Mouse (Mus musculus): ENCODE measurements around the gene March7. TPM values are rescaled to one million over a fixed set of nuclear protein-coding genes. Genes with fewer than 3 reads are reported as not detected.
A peak's percentile ranks its signal among the peaks of the same experiment; 100 is the strongest.

The March7 gene
- total and polyA plus RNA-seq, 3 experiments = 32.3 to 36.4 TPM; not detected in 1

DNA sequence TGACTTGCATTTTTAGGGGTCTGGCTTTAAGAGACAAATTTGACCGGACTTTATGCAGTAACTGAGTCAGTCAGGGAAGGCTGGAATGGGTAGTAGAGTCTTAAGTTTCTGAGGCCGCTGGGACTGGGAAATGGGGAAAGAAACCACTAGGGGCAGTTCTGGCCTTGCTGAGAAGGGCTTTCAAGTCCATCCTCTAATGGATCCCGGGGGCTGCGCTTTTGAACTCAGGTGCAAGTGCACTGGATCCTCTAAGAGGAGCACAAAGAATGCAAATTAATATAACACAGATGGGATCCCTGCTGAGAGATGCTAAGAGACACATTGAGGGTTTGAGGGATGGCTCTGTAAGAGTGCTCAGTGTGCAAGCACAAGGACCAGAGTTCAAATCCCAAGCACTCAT is 81.7 kb downstream of the March7 start:
- H3K27me3 ChIP-seq (ENCODE audit: control insufficient read depth in 1 of 2, insufficient read depth in 2 of 2, low read length in 2 of 2) = no peaks in the 10 kb centered on the region
- H3K4me1 ChIP-seq (ENCODE audit: control insufficient read depth in 1 of 2, insufficient read depth in 2 of 2, low read length in 2 of 2) = peaks cover 0 to 10% of the 10 kb centered on the region in 2 experiments; a peak in 2 of 4 replicates
- H3K36me3 ChIP-seq (ENCODE audit: control insufficient read depth in 1 of 2, insufficient read depth in 2 of 2, low read length in 2 of 2) = peaks cover 0 to 9% of the 10 kb centered on the region in 2 experiments; a peak in 2 of 4 replicates
- H3K9me3 ChIP-seq (replicated peaks; ENCODE audit: insufficient read depth, low read length) = no peaks in the 10 kb centered on the region
- DNase-seq (ENCODE audit: low read depth, low spot score) = no peak
- H3K27ac ChIP-seq (ENCODE audit: control insufficient read depth, low read depth, low read length) = no peak overlapping the region
- no peaks in the 10 kb centered on the region for H3K79me2 ChIP-seq (ENCODE audit: control insufficient read depth, insufficient read depth, low read length, poor library complexity)
- H3K9ac ChIP-seq (ENCODE audit: control insufficient read depth, low read depth, low read length, poor library complexity, severe bottlenecking) = no peak overlapping the region
- TF ChIP-seq POLR2AphosphoS5 (IDR thresholded peaks at IDR 0.05; ENCODE audit: borderline replicate concordance, low read depth, low read length) (no peak), MYB (IDR thresholded peaks at IDR 0.05; ENCODE audit: low read depth, low read length) (no peak), RAD21 (IDR thresholded peaks at IDR 0.05; ENCODE audit: low read depth, low read length) (no peak), SIN3A (IDR thresholded peaks at IDR 0.05; ENCODE audit: low read length) (no peak), USF2 (IDR thresholded peaks at IDR 0.05; ENCODE audit: borderline replicate concordance in 1 of 2, insufficient read depth in 1 of 2, low read depth in 1 of 2, low read length in 2 of 2) (no peak), ZMIZ1 (IDR thresholded peaks at IDR 0.05; ENCODE audit: low read depth, low read length) (no peak), ELF1 (IDR thresholded peaks at IDR 0.05; ENCODE audit: low read depth, low read length) (no peak), SMC3 (IDR thresholded peaks at IDR 0.05; ENCODE audit: low read depth, low read length) (no peak), HCFC1 (IDR thresholded peaks at IDR 0.05; ENCODE audit: low read depth, low read length) (no peak), MEF2A (IDR thresholded peaks at IDR 0.05; ENCODE audit: extremely low read depth, insufficient replicate concordance, low read depth, low read length, poor library complexity, severe bottlenecking) (no peak), GATA1 (IDR thresholded peaks at IDR 0.05; ENCODE audit: low read depth, low read length) (no peak), TCF12 (IDR thresholded peaks at IDR 0.05; ENCODE audit: low read depth, low read length) (no peak), MXI1 (IDR thresholded peaks at IDR 0.05; ENCODE audit: low read depth, low read length) (no peak), UBTF (IDR thresholded peaks at IDR 0.05; ENCODE audit: borderline replicate concordance, insufficient read depth, low read depth, low read length) (no peak), ETS1 (IDR thresholded peaks at IDR 0.05; ENCODE audit: low read depth, low read length) (no peak), POLR2A (IDR thresholded peaks at IDR 0.05; ENCODE audit: control insufficient read depth in 1 of 2, insufficient read depth in 1 of 2, low read depth in 1 of 2, low read length in 2 of 2, poor library complexity in 1 of 2) (no peak), CTCF (IDR thresholded peaks at IDR 0.05 in 2 of 3, conservative IDR thresholded peaks at IDR 0.05 in 1 of 3; ENCODE audit: control insufficient read depth in 1 of 3, insufficient read depth in 1 of 3, low read depth in 2 of 3, low read length in 3 of 3, poor library complexity in 1 of 3, severe bottlenecking in 1 of 3) (no peak), MYC (IDR thresholded peaks at IDR 0.05; ENCODE audit: low read depth, low read length) (no peak)
- H3K4me3 ChIP-seq (ENCODE audit: control insufficient read depth in 1 of 2, insufficient read depth in 1 of 2, low read depth in 2 of 2, low read length in 2 of 2) = no peak overlapping the region

DNA sequence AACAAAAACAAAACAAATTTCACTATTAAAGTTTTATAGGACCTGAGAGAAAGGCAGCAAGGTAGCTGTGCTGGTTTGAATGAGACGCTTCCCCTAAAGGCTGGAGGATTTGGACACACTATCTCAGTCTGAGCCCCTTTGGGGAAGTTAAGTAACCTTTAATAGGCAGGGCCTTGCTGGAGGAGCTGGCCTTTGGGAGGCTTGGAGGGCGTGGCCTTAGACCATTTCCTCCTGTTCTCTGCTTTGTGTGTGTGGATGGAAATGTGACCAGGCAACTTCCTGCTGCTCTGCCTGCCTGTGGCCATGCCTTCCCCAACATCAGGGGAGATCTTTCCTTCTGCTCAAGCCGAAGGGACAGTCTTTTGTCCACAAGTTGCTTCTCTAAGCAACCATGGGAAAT is 88.6 kb downstream of the March7 start:
- Histone ChIP-seq H3K36me3 (ENCODE audit: control insufficient read depth in 1 of 2, insufficient read depth in 2 of 2, low read length in 2 of 2) (peaks cover 0 to 9% of the 10 kb centered on the region in 2 experiments; a peak in 2 of 4 replicates), H3K9me3 (replicated peaks; ENCODE audit: insufficient read depth, low read length) (no peaks in the 10 kb centered on the region), H3K4me1 (ENCODE audit: control insufficient read depth in 1 of 2, insufficient read depth in 2 of 2, low read length in 2 of 2) (peaks cover 0 to 4% of the 10 kb centered on the region in 2 experiments; a peak in 2 of 4 replicates), H3K4me3 (ENCODE audit: control insufficient read depth in 1 of 2, insufficient read depth in 1 of 2, low read depth in 2 of 2, low read length in 2 of 2) (no peak overlapping the region), H3K9ac (ENCODE audit: control insufficient read depth, low read depth, low read length, poor library complexity, severe bottlenecking) (no peak overlapping the region), H3K27me3 (ENCODE audit: control insufficient read depth in 1 of 2, insufficient read depth in 2 of 2, low read length in 2 of 2) (no peaks in the 10 kb centered on the region), H3K27ac (ENCODE audit: control insufficient read depth, low read depth, low read length) (no peak overlapping the region), H3K79me2 (ENCODE audit: control insufficient read depth, insufficient read depth, low read length, poor library complexity) (no peaks in the 10 kb centered on the region)
- TF ChIP-seq MAX (IDR thresholded peaks at IDR 0.05; ENCODE audit: low read length) = no peak
- no peak for TF ChIP-seq MYC (IDR thresholded peaks at IDR 0.05; ENCODE audit: low read depth, low read length)
- no peak for TF ChIP-seq MAFK (IDR thresholded peaks at IDR 0.05; ENCODE audit: borderline replicate concordance, low read depth, low read length)
- no peak for TF ChIP-seq JUND (IDR thresholded peaks at IDR 0.05; ENCODE audit: low read depth, low read length)
- TF ChIP-seq E2F4 (IDR thresholded peaks at IDR 0.05; ENCODE audit: borderline replicate concordance, low read depth, low read length) = no peak
- no peak for TF ChIP-seq ZKSCAN1 (IDR thresholded peaks at IDR 0.05; ENCODE audit: low read depth, low read length)
- TF ChIP-seq TBP (IDR thresholded peaks at IDR 0.05; ENCODE audit: low read depth, low read length) = no peak
- no peak for TF ChIP-seq MEF2A (IDR thresholded peaks at IDR 0.05; ENCODE audit: extremely low read depth, insufficient replicate concordance, low read depth, low read length, poor library complexity, severe bottlenecking)
- no peak for TF ChIP-seq NRF1 (IDR thresholded peaks at IDR 0.05; ENCODE audit: insufficient read depth, low read depth, low read length, poor library complexity, severe bottlenecking)
- no peak for TF ChIP-seq MAZ (IDR thresholded peaks at IDR 0.05; ENCODE audit: low read depth, low read length)
- TF ChIP-seq POLR2AphosphoS5 (IDR thresholded peaks at IDR 0.05; ENCODE audit: borderline replicate concordance, low read depth, low read length) = no peak
- peak; percentile 67 for DNase-seq (ENCODE audit: low read depth, low spot score)

Data from MEL (cell line).